Mouse (Mus musculus) regulatory T cell (primary cell): ENCODE measurements around the gene 9430015G10Rik.

Experiments used
- in situ Hi-C: fragments of 300-600 bp; cut with MboI, MseI; formaldehyde crosslinking; loops from one replicate; pipeline ENCODE4 v1.15.1; 2025; ENCODE audit warnings: high pct_unique_total_duplicates

Gene 9430015G10Rik

DNA sequence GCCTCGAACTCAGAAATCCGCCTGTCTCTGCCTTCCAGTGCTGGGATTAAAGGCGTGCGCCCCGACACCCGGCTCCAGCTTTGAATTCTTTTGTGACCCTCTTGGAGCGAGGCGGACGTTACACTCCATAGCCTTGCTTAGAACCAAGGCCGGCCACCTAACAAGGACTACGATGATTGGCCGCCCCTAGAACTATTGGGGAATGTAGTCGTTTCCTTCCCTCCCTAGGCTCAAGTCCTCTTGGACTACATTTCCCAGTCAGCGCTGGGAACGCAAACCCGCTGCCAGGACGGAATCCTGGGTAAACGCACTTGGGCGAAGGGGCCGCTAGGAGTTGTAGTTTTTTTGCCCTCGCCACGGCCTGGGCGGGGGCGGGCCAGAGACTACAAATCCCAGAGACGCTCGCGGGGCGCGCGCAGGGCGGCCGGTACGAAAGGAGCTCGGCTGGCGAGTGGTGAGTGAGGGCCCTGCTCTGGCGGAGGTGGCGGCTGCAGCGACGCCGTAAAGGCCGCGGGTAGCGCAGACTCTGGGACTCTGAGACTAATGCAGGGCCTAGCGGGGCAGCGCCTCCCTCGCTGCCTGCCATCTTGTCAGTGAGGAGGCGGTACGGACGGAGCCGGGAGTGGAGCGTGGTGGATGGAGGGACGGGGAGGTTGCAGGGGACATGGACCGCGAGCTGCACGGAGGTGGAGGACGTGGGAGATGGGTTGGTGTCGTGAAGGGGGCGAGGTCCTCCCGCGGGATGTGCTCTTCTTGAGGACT, at the start of gene 9430015G10Rik:
TSS of gene 9430015G10Rik (plus strand) at position 413 of the 762 bp plus-strand sequence.
- in situ Hi-C loops: loop anchor here (10.0 kb wide), 1 partner anchor 1385 kb away; no protein-coding TSS in a partner anchor

- in situ Hi-C loops: no loop called here
These were observed 45.8 kb upstream of the 9430015G10Rik start for GRCm38 (mm10) chr4:156063861-156064509.

- in situ Hi-C loops: no loop called here
These were observed 45.3 kb upstream of the 9430015G10Rik start for GRCm38 (mm10) chr4:156064510-156064897.

DNA sequence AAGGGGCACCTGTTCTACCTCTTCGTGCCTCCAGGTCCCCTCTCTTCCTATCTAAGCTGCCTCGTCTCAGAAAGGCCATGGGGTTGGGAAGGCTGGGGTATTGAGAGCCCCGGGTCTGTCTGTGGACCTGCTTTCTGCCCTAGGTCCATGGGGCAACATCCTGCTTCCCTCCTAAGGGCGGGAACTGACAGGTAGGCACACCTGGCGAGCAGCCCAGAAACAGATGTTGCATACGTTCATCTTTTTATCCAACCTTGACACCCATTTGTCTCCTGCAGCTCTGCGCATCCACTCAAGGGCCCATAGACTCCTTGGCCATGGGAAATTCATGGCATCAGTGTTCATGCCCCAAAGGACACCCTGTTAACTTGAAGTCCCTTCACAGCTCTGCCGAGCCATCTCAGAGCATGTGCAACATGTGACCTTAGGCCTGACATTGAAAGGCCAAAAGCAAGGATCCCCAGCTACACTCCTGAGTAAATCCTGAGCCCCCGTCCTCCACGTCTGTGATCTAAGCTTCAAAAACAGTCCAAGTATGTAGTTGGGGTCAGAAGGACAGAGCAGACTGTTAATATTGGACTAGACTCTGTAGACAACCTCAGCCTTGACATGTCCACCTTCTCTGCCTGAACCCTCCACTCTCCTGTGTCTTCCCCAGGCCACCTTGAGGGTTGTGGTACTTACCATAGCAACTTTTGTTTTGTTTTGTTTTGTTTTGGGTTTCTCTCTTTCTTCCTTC, 44.5 kb upstream of the 9430015G10Rik start:
- in situ Hi-C loops: no loop called here

- in situ Hi-C loops: no loop called here
These were observed 42.4 kb upstream of the 9430015G10Rik start for GRCm38 (mm10) chr4:156067256-156067949.

- in situ Hi-C loops: no loop called here
These were observed 40.1 kb upstream of the 9430015G10Rik start for GRCm38 (mm10) chr4:156069701-156070100.

GRCm38 (mm10) chr4:156070276-156070675, 39.5 kb upstream of the 9430015G10Rik start:
- in situ Hi-C loops: no loop called here

GRCm38 (mm10) chr4:156070716-156071115, 39.1 kb upstream of the 9430015G10Rik start:
- in situ Hi-C loops: no loop called here

DNA sequence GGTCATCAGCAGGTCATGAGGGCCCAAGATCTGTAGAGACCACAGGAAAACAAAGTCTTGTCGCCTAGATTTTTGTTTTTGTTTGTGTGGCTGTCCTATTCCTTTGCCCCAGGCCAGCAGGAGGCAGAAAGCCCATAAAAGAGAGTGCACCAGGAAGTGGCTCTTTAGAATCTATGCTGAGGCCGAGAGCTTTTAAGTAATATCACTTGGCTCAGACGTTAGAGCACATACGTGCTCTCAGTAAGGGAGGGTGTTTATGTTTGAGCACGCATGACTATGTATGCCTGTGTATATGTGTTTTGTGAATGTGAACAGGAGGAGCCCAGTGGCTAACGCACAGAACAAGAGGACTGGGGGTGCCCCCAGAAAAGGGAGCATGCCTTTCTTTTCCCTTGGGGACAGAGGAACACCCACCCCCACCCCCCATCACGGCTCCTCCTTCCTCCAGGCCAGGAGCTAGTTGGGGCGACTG, 32.8 kb upstream of the 9430015G10Rik start:
- in situ Hi-C loops: no loop called here

- in situ Hi-C loops: no loop called here
These were observed 32.1 kb upstream of the 9430015G10Rik start for GRCm38 (mm10) chr4:156077499-156078301.

- in situ Hi-C loops: no loop called here
These were observed 27.1 kb upstream of the 9430015G10Rik start for GRCm38 (mm10) chr4:156082621-156083234.

- in situ Hi-C loops: no loop called here
These were observed 26.4 kb upstream of the 9430015G10Rik start for GRCm38 (mm10) chr4:156083348-156083747.

- in situ Hi-C loops: no loop called here
These were observed 25.5 kb upstream of the 9430015G10Rik start for GRCm38 (mm10) chr4:156084096-156084879.

GRCm38 (mm10) chr4:156085256-156085655, 24.5 kb upstream of the 9430015G10Rik start:
- in situ Hi-C loops: no loop called here

DNA sequence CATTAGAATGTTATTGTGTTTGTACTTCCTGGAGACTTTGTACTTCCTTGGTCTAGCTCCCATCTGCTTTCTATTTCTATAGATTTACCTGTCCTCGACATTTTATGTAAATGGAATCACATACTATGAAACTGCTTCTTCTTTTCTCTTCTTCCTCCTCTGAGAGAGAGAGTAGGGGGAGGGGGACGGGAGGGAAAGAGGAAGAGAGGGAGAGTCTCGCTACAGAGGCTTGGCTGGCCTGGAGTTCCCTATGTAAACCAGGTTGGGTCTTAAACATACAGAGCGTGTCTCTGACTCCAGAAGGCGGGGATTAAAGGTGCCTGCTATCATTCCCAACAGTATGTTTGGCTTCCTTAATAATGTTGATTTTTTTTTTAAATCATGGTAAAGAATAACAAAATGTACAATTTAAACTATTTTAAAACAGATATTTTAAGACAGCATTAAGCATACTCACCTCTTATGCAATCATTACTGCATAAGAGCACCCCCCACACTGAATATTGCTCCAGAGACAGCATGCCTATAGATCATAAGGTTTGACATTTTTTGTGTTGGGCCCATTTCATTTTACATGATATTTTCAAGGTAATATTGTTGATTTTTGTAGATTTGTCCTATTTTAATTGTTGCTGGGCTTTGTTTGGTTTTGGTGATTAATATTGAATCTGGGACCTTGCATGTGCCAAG, 22.2 kb upstream of the 9430015G10Rik start:
- in situ Hi-C loops: no loop called here

- in situ Hi-C loops: no loop called here
These were observed 18.5 kb upstream of the 9430015G10Rik start for GRCm38 (mm10) chr4:156091236-156091635.

DNA sequence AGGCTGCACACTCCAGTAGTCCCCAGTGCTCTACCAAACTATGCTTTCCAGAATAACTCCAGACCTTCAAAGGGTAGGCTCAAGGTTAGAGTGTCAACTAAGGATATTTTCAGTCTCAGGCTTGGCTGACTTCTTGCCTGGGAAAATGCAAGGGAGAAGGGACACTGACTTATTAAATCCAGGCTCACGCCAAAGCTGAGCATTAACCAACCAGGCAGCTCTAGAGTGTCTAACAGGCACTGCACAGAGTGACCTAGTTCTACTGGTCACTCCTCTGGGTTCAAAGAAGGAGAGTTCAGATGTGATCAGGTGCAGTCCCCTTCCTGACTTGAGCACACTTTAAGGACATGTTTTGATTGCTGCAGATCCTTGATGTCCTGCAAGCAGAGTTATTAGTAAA, 17.0 kb upstream of the 9430015G10Rik start:
- in situ Hi-C loops: no loop called here

DNA sequence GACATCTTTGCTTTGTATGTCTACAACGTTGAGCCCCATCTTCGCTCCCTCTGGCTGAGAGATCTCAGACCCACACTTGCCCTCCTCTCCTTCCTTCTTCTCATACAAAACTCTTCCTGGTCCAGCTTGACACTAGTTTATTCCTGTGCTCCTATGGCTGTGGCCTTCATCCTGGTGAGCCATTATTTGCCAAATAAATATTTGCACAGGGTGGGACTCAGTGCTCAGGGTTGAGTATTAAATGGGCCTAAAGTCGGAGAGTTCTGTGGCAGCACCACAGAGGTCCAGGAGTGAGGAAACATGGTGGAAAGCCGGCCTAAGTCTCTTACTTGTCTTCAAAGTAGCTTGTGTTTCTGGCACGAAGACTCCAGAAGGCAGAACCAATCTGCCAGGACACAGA, 16.0 kb upstream of the 9430015G10Rik start:
- in situ Hi-C loops: no loop called here

GRCm38 (mm10) chr4:156096191-156096590, 13.6 kb upstream of the 9430015G10Rik start:
- in situ Hi-C loops: no loop called here
